Mouse (Mus musculus) ovary, postnatal 10 days (tissue): ENCODE measurements at regions not wholly inside any gene's neighbourhood (a gene's known extent, or its start where the extent isn't known, plus 50 kb on each side); places are given as distances from the start of the nearest gene placed in this dataset.
A peak's percentile ranks its signal among the peaks of the same experiment; 100 is the strongest.

ENCODE experiments used
- DNase-seq: peaks from one replicate; pipeline ENCODE4 v3.0.0; 2022; ENCODE audit warnings: low spot score

DNA sequence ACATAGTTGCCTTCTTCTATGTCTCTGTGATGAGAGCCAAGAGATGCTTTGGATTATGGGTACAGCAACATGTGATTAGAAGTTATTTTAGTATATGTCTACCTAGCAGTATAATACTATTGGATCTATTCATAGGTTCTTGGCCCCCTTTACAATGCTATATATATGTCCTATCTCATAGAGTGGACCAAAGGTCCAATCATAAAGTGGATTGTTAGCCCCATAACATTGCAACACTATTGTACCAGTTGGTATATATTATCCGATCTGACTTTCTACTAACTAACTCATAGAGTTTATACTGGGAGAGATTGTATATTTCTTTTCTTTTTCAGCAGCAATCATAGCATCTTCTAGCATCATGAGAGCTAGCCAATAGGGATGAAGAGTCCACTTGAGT is 491.7 kb upstream of the Zeb2 start:
- DNase-seq = no peak

DNA sequence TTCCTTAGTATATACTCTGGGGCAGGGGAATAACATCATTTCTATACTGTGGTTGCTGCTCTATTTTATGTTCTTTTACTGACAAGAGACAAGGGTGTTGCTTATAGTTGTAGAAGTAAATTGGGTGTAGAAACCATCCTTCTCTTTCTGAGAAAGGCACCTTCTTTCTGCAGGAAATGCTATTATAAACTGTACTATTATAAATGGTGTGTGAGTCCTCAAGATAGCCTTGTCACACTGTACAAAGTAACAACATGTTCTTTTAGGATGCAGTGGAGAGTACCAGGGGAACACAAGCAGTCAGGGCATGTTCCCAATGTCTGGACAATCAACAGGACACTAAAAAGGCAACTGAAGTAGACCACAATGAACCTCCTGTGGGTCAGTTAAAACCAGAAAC is 490.2 kb upstream of the Zeb2 start:
- DNase-seq = no peak

- no peak for DNase-seq
These were observed 484.2 kb upstream of the Zeb2 start for GRCm38 (mm10) chr2:45601332-45601900.

GRCm38 (mm10) chr2:45593765-45594164 is 476.6 kb upstream of the Zeb2 start:
- no peak for DNase-seq

DNA sequence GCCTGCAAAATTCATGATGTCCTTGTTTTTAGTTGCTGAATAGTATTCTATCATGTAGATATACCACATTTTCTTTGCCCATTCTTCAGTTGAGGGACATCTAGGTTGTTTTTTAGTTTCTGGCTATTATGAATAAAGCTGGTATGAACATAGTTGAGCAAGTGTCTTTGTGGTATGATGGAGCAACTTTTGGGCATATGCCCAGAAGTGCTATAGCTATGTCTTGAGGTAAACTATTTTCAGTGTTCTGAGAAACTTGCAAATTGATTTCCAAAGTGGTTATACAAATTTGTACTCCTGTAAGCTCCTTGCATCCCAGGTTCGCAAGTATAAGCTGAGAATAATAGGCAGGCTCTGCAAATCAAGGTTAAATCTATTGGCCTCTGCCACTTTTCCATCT is 473.8 kb upstream of the Zeb2 start:
- DNase-seq = no peak

DNA sequence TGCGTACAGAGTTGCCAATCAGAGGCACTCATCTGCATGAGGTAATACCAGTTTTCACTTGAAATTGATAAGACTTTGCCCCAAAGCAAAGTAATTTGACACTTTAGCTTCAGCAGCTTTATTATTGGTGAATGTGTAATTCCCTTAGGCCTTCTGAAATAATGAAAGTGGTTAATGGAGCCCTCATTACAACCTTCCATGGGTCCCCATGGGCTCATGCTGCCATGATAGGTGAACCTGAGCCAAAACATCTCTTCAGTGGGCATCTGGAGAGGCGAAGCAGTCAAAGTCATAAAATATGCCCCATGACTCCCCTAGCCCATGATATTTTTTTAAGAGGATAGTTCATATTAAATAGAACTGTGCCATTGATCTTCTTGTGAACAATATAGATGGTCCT is 471.1 kb upstream of the Zeb2 start:
- DNase-seq = no peak

DNA sequence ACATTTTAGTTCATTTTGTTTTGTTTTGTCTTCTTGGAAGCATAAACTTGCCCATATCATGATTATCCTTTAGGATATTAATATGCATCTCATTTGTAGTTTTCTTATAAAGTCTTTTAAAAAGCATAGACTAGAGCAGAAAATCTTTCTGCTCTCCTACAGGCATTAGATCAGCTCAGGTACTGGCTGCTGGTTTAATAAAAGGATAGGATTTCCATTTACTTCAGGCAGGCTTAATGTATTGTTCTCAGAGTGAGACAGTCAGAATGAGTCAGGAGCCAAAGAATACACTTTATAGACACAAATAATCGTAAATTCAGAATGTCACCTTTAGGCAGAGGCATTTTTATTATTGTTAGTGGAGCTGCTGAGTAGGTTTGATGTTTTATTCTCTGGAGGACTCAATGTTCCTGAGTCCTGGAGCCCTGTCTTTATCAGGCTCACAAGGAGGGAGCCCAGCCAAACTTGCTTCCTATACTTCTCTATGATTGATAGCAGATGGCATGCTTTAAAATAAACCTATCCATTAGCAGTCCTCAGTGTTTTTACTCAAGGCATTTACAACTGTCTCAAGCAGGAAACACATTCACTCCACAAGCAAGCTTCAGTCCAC is 469.5 kb upstream of the Zeb2 start:
- DNase-seq = no peak

DNA sequence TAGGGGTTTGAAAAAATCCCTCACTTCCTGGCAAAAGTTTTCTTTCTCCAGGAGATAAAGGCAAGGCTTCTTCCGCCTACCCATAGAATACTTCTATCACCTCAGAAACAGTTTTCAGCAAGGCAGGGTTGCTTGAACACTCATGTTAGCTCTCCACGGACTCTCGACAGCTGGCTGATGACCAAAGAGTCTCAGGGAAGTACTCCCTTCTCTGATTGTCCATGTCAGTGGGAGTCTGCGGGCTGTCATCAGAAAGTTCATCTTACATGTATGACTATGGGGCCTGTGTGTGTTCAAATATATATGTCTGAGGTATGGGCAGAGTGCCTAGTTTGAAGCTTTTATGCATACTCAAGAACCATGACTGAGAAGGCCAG is 464.3 kb upstream of the Zeb2 start:
- DNase-seq = no peak

DNA sequence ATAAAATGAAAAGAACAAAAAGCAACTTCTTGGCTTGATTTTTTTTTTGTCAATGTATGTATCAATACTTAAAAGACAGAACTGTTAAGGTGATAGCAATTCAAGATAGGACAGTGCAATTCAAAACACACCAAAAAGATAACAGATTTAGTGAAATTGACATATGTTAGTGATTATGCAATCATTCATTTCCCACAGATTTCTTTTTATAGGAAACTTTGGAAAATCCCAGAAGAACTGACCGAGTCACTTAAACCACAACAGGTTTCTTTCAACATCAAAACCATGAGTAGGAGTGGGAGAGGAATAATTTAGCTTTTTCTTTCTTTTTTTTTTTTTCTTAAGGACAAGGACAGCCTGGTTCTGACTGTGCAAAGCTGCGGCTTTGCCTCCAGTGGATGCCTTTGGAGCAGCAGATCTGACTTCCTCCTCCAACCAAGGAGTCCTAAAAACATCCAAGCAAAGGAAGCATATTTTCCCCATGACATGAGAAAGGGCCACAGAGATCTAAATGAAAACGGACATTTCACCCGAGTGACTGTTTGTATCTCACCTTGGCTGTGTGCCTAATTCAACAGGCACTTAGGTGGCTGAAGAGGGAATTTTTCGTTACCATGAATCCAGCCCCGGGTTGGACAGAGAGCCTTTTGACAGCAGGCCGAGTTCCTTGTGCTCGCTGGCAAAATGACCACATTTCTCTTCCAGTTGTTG is 463.8 kb upstream of the Zeb2 start:
- DNase-seq = peak; percentile 12

GRCm38 (mm10) chr2:45572906-45573305 is 455.7 kb upstream of the Zeb2 start:
- DNase-seq = no peak

DNA sequence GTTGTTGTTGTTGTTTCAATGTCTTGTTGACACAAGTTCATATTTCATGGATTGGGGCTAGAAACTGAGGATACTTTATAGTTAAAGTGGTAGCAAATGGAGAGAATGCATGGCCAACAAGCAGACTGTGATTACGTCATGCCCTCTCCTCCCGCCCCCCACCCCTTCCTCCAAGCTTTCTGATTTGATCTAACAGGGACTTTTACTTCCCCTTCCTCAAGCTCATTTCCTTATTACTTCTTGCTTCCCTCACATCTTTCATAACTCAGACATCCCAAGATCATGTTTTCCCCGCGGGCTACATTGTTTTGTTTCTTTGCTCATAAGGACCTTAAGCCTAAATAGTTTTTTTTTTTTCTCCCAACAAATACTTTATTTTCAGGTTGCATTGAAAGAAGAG is 437.5 kb upstream of the Zeb2 start:
- DNase-seq = no peak

- no peak for DNase-seq
These were observed 424.2 kb upstream of the Zeb2 start for GRCm38 (mm10) chr2:45541394-45541793.

- no peak for DNase-seq
These were observed 421.8 kb upstream of the Zeb2 start for GRCm38 (mm10) chr2:45538950-45539349.

- DNase-seq = no peak
These were observed 420.5 kb upstream of the Zeb2 start for GRCm38 (mm10) chr2:45537722-45538121.

- DNase-seq = no peak
These were observed 417.6 kb upstream of the Zeb2 start for GRCm38 (mm10) chr2:45534806-45535205.

DNA sequence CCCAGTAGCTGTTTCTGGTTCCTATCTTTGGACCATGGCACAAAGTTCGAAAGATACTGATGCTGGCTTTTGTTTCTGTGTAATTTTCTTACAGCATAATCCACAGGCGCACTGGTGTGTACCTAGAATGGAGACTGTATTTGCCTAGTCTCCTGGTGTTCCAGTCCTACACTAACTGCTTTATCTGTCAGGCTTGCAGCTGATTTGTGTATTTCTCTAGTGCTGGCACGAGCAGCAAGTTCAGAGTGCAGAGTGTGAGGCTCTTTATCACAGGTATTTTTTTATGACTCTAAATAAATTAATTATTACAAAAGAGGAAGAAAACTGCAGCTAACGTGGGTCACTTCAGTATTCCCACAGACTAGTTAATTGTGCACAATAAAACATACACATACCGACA is 405.1 kb upstream of the Zeb2 start:
- DNase-seq = no peak

- no peak for DNase-seq
These were observed 402.5 kb upstream of the Zeb2 start for GRCm38 (mm10) chr2:45519550-45520152.

GRCm38 (mm10) chr2:45514290-45515180 is 397.3 kb upstream of the Zeb2 start:
- DNase-seq = no peak

- no peak for DNase-seq
These were observed 395.7 kb upstream of the Zeb2 start for GRCm38 (mm10) chr2:45512852-45513251.

GRCm38 (mm10) chr2:45511791-45512190 is 394.6 kb upstream of the Zeb2 start:
- DNase-seq = no peak

DNA sequence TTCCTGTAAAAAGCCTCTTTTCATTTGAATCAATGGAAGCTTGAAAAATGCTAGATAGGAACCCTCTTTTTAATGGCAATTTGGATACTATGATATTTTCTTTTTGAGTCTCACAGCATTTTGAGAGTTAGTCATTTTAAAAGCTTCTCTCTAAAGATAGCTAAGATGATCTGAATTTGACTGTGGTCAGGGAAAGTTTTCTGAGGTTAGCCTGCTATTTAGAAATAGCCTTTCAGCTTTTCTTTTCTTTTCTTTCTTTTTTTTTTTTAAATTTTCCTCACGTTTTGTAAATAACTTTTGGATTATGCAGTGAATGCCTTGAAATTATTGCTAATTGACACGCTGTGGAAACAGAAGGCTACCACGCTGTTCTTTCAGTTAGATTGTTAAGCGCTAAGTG is 387.3 kb upstream of the Zeb2 start:
- DNase-seq = no peak

- DNase-seq = no peak
These were observed 376.5 kb upstream of the Zeb2 start for GRCm38 (mm10) chr2:45493656-45494055.
